Mouse (Mus musculus): Measurements from ENCODE around the gene Hoxa5. TPM values are rescaled to one million over a fixed set of nuclear protein-coding genes. Genes with fewer than 3 reads are reported as not detected.
A peak's percentile ranks its signal among the peaks of the same experiment; 100 is the strongest.

The Hoxa5 gene
- polyA plus RNA-seq, 3 experiments from 2014 or later, result not detected

- ATAC-seq, result peak; percentile 29
Observed at GRCm38 (mm10) chr6:52213119-52213986, 9.0 kb upstream of the Hoxa5 start, which contains the start of the genes Hoxa3 and Gm28308. Gene Hoxa3, minus strand, starts transcription at chr6:52213336. Gene Gm28308, minus strand, starts transcription at chr6:52213339.

GRCm38 (mm10) chr6:52212556-52213118 lies 8.2 kb upstream of the Hoxa5 start:
- ATAC-seq, result no peak

GRCm38 (mm10) chr6:52211961-52212360 lies 7.6 kb upstream of the Hoxa5 start:
- ATAC-seq, result peak; percentile 12

- peak; percentile 85 for ATAC-seq
Observed at GRCm38 (mm10) chr6:52211170-52211935, 7.0 kb upstream of the Hoxa5 start.

GRCm38 (mm10) chr6:52209685-52210046 lies 5.3 kb upstream of the Hoxa5 start:
- ATAC-seq, result no peak

- no peak for ATAC-seq
Observed at GRCm38 (mm10) chr6:52208868-52209684, 4.7 kb upstream of the Hoxa5 start.

GRCm38 (mm10) chr6:52208072-52208867 lies 3.9 kb upstream of the Hoxa5 start, which contains the start of gene Hoxa6:
Gene Hoxa6, minus strand, starts transcription at chr6:52208722.
- ATAC-seq, result no peak

- no peak for ATAC-seq
Observed at GRCm38 (mm10) chr6:52207684-52207976, 3.2 kb upstream of the Hoxa5 start.

- ATAC-seq, result no peak
Observed at GRCm38 (mm10) chr6:52206882-52207683, 2.7 kb upstream of the Hoxa5 start.

- ATAC-seq, result no peak
Observed at GRCm38 (mm10) chr6:52205638-52206621, 1.5 kb upstream of the Hoxa5 start.

- no peak for ATAC-seq
Observed at GRCm38 (mm10) chr6:52205221-52205620, 834 bp upstream of the Hoxa5 start.

GRCm38 (mm10) chr6:52203371-52204049 lies 877 bp downstream of the Hoxa5 start:
- ATAC-seq, result no peak

- no peak for ATAC-seq
Observed at GRCm38 (mm10) chr6:52203121-52203370, 1.3 kb downstream of the Hoxa5 start.

- no peak for ATAC-seq
Observed at GRCm38 (mm10) chr6:52202362-52203120, 1.8 kb downstream of the Hoxa5 start.

- no peak for ATAC-seq
Observed at GRCm38 (mm10) chr6:52201269-52201668, 3.1 kb downstream of the Hoxa5 start.

GRCm38 (mm10) chr6:52200751-52201250 lies 3.6 kb downstream of the Hoxa5 start:
- no peak for ATAC-seq

- ATAC-seq, result no peak
Observed at GRCm38 (mm10) chr6:52200073-52200750, 4.2 kb downstream of the Hoxa5 start.

GRCm38 (mm10) chr6:52197271-52197670 lies 7.1 kb downstream of the Hoxa5 start:
- no peak for ATAC-seq
